Mouse (Mus musculus) megakaryocyte, embryonic 14.5 days (primary cell): ENCODE results near the gene Slc16a1. TPM values are rescaled to one million over a fixed set of nuclear protein-coding genes. Genes with fewer than 3 reads are reported as not detected.

ENCODE experiments used
- H3K27me3 ChIP-seq: replicated peaks from 2 replicates; pipeline ENCODE3; 2012; ENCODE audit warnings: inconsistent platforms
- H3K36me3 ChIP-seq: replicated peaks from 2 replicates; pipeline ENCODE3; 2012; ENCODE audit warnings: low read length, inconsistent platforms, mixed read lengths
- H3K4me1 ChIP-seq: 2 replicates; pipeline ENCODE4 v1.6.1; 2012; ENCODE audit warnings: inconsistent platforms
- H3K4me3 ChIP-seq: replicated peaks from 2 replicates; pipeline ENCODE3; 2012; ENCODE audit warnings: moderate library complexity, mild to moderate bottlenecking, inconsistent platforms
- H3K9me3 ChIP-seq: 2 replicates; pipeline ENCODE4 v1.6.1; 2012; ENCODE audit warnings: inconsistent platforms
- FLI1 ChIP-seq: IDR thresholded peaks from 2 replicates; pipeline ENCODE4 v1.6.1; 2012; ENCODE audit warnings: low read length, inconsistent platforms, mixed read lengths
- GATA1 ChIP-seq: IDR thresholded peaks from 3 replicates; pipeline ENCODE4 v1.6.1; 2012; ENCODE audit warnings: mixed read lengths, low read length, inconsistent platforms, borderline replicate concordance
- polyA plus RNA-seq: library from polyadenylated mRNA; stranded (reverse); fragments of >175 nt; gene quantifications from 2 replicates; pipeline ENCODE4 v1.2.3, GENCODE M21; 2012; ENCODE audit warnings: low replicate concordance; ENCODE audit not compliant: insufficient read depth

Gene Slc16a1
- polyA plus RNA-seq, 1 experiment: 8.0 TPM

DNA sequence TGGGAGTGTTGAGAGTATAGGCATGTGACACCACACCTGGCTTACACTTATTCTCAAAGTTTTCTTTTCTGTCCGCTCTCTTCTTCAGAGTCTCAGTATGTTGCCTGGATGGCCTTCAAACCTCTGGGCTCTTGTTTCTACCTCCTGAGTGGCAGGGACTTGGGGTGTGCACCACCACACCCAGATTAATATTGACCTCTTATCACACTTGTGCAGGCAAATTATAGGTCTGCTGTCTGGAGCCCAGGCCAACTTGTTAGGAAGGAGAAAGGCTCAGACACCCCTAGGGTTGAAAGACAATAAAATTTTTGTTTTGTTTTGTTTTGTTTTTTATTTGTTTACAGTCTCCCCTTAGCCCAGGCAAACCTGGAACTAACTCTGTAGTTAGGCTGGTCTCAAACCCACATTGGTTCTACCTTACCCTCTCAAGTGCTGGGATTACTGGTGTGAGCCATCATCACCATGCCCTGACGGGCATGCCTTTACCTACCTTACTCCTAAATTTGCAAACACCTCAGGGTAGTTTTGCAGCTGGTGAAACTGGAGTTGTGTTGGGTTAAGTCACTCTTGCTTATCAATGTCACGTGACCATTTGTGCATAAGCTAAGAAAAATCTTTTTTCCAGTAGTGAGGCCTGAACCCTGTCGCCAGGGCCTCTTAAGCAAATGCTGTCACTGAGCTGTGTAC, 35.3 kb downstream of the Slc16a1 start:
- H3K4me1 ChIP-seq: peaks cover 69% of the 10 kb centered on the region

DNA sequence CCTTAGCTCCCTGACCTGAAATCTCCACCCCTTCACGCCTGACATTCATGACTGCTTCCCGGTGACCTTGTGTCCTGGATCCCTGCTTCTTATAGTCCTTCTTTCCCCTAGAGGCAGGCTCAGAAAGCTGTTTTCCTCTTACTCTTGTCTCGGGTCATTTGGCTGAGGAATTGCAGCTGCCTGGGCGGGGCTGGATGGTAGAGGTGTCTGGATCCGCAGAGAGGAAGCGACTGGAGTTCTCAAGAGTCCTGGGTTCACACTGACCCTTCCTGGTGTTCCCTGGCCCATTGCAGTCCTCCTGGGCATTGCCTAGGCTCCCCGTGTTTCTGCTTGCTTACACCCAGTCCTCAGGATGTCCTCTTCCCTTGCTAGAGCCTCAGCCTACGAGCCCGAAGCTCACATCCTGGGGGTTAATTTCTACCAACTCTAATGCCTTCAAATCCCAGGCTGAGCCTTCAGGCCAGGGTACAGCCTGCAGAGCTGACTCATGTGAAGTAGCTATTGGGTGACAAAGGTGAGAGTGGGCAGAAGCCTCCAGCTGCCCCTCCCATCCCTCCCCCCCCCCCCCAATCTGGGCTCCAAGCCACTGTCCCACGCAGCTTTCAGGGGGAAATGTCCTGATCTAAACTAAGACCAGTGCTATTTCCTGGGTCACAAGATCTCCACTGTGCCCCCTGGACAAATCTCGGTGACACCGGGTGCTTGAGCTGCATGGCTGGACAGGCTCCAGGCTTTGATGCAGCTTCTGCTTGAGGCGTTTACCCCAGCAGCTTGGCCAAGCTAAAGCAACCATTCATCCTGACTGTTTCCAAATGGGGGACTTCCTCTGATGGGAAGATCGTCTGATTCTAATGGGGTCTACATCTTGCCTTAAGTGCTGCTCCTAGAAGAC, 36.1 kb downstream of the Slc16a1 start:
- Histone ChIP-seq H3K27me3 (no peaks in the 10 kb centered on the region), H3K4me1 (peaks cover 65% of the 10 kb centered on the region), H3K9me3 (peaks cover 8% of the 10 kb centered on the region), H3K4me3 (peak overlapping the region; percentile 91), H3K36me3 (no peaks in the 10 kb centered on the region)
- TF ChIP-seq FLI1 (no peak), GATA1 (no peak)

More for the DNA sequence above, 35.3 kb downstream of the Slc16a1 start:
- H3K36me3 ChIP-seq: no peaks in the 10 kb centered on the region
- TF ChIP-seq GATA1 (no peak), FLI1 (no peak)
- H3K27me3 ChIP-seq: no peaks in the 10 kb centered on the region
- H3K9me3 ChIP-seq: peaks cover under 1% of the 10 kb centered on the region; the same call in 1 of the 2 replicates
- no peak overlapping the region for H3K4me3 ChIP-seq

DNA sequence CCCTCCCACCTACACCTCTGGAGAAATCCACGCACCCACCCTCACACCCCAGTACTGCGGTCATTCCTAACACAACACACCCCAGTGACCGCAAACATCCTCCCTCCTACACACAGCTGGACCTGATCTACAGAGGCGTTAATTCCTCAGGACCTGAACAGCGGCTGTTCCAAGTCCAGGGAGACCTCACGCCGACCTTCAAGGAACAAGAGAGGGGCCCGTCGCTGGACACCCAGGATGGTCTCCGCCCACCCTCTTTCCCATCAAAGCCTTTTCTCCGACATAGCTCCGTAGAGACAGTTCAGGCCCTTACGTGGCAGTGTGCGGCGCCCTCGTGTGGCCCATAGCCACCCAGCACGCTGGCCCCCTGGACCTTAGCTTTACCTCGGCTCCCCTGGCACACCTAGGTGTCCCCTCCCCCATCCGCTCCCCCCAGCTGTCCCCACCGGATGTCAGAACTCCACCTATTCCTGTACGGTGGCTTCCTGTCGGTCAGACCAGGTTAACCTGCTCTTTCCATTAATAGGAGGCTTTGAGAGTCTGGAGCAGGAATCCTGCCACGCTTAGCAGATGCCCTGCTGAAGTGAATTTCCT, 36.9 kb downstream of the Slc16a1 start:
- TF ChIP-seq GATA1 (no peak), FLI1 (no peak)
- no peaks in the 10 kb centered on the region for H3K36me3 ChIP-seq
- H3K27me3 ChIP-seq: no peaks in the 10 kb centered on the region
- H3K4me1 ChIP-seq: peaks cover 57% of the 10 kb centered on the region
- peak overlapping the region; percentile 91 for H3K4me3 ChIP-seq
- peaks cover 14% of the 10 kb centered on the region for H3K9me3 ChIP-seq

DNA sequence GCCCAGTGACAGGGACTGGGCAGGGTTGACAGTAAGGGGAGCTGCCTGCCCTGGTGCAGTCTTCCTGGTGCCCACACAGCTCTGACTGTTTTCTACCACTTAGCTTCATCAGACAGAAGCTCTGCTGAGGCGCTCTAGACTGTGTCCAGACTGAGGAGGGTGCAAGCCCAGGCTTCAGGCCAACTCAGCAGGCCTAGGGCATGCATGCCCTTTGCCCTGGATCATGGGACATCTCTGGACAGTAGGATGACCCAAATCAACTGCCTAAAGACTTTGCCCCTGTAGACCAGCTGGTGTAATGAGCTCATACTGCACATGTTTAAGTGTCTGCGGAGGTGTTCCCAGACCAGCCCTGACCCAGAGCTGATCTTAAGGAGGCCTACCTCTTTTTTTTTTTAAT, 39.3 kb downstream of the Slc16a1 start:
- Histone ChIP-seq H3K4me1 (peaks cover 34% of the 10 kb centered on the region), H3K36me3 (no peaks in the 10 kb centered on the region), H3K4me3 (no peak overlapping the region), H3K9me3 (peaks cover 19% of the 10 kb centered on the region), H3K27me3 (peaks cover 2% of the 10 kb centered on the region)
- no peak for TF ChIP-seq GATA1
- TF ChIP-seq FLI1: no peak

DNA sequence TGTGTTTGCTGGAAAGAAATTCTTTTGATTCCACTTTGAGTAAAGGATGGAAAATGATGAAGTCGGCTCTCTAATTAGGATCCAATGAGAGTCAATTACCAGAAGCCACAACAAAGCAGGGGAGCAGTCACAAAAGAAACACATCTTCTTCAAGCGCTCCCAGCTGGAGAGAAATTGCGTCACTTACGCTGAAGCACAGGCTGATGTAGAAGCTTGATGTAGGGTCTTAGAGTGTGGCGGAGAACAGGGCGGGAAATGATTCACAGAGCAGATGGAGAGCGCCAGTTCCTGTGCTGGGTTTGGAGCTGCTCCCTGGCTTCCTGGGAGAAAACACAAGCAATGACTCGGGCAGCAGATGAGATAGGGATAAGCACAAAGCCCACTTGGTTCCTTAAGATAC, 40.4 kb downstream of the Slc16a1 start:
- TF ChIP-seq FLI1 (no peak), GATA1 (no peak)
- Histone ChIP-seq H3K4me1 (peaks cover 30% of the 10 kb centered on the region), H3K9me3 (peaks cover 19% of the 10 kb centered on the region), H3K36me3 (no peaks in the 10 kb centered on the region), H3K27me3 (peaks cover 2% of the 10 kb centered on the region), H3K4me3 (no peak overlapping the region)

DNA sequence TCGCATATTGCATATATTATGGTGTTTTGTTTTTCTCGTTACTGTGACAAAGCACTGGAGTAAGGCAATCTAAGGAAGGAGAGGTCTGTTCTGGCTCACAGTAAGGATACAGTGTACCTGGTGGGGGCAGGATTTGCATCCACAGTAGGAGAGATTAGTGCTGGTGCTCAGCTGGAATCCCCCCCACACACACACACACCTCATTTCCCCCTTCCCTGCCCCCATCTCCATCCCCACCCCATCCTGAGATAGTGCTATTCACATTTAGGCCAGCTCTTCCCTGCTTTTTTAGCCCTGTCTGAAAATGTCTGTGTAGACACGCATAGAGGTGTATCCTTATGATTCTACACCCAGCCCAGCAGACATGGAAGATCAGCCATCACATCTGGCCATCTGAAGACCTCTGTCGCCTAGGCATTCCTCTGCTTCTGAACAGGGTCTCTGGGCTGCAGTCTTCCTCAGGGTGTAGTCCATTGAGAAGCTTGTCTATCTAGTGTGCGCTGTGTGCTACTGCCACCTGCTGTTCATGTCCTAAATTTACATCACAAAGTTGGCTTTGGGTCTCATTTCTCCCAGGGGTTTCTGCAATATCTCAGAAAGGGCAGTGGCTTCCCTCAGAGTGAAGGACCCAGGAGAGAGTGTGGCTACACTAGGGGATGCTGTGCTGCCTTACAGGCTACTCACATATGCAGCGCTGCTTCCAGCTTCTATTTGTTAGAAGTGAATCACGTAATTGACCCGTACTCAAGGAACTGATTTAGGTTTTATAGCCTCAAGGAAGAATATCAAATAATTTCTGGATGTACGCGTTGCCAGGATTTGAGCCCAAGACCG, 44.4 kb downstream of the Slc16a1 start:
- Histone ChIP-seq H3K36me3 (no peaks in the 10 kb centered on the region), H3K4me1 (peaks cover 5% of the 10 kb centered on the region), H3K4me3 (no peak overlapping the region), H3K27me3 (peaks cover 3% of the 10 kb centered on the region), H3K9me3 (peaks cover 21% of the 10 kb centered on the region)
- TF ChIP-seq GATA1 (no peak), FLI1 (no peak)

DNA sequence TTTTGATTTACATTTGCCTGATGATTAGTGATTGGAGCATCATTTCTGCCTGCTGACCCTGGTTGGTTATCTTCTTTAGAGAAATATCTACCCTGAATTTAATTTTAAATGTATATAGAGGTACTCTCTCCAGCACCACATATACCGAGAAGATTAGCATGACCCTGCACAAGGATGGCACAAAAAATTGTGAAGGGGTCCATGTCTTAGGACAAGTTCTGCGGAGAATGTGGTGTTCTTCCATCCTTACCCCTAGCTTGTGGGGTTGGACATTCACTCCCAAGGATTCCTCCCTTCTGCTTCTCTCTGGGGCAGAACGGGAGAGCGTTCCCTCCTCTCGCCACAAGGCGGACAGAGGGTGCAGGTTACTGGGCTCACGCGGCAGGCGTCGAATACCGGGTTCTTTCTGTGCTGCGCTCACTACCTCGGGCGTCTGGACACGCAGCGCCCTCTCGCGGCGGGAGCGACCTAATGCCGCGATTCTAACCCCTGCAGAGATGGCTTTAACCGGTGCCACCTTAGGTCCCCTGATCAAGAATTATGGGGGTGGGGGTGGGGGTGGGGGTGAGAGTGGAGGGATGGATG, 62.4 kb downstream of the Slc16a1 start:
- H3K27me3 ChIP-seq: peaks cover 10% of the 10 kb centered on the region
- TF ChIP-seq GATA1 (no peak), FLI1 (no peak)
- peaks cover 13% of the 10 kb centered on the region for H3K4me1 ChIP-seq
- peaks cover 9% of the 10 kb centered on the region for H3K9me3 ChIP-seq
- peak overlapping the region; percentile 69 for H3K4me3 ChIP-seq
- no peaks in the 10 kb centered on the region for H3K36me3 ChIP-seq

DNA sequence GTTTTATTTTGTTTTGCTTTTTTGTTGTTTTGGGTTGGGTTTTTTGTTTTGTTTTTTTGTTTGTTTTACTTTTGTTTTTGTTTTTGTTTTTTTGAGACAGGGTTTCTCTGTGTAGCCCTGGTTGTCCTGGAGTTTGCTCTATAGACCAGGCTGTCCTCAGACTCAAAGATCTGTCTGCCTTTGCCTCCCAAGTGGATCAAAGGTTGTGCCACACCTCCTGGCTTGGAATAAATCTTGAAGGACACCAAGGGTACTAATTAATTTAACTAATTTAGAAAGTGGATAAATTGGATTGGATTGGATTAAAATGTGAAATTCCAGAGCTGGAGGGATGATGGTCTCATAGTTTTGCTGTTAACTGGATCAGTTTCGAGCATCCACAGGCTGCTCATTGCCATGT, 63.3 kb downstream of the Slc16a1 start:
- Histone ChIP-seq H3K36me3 (no peaks in the 10 kb centered on the region), H3K4me1 (peaks cover 16% of the 10 kb centered on the region), H3K9me3 (peaks cover 9% of the 10 kb centered on the region), H3K4me3 (no peak overlapping the region), H3K27me3 (peaks cover 10% of the 10 kb centered on the region)
- TF ChIP-seq GATA1 (no peak), FLI1 (no peak)

DNA sequence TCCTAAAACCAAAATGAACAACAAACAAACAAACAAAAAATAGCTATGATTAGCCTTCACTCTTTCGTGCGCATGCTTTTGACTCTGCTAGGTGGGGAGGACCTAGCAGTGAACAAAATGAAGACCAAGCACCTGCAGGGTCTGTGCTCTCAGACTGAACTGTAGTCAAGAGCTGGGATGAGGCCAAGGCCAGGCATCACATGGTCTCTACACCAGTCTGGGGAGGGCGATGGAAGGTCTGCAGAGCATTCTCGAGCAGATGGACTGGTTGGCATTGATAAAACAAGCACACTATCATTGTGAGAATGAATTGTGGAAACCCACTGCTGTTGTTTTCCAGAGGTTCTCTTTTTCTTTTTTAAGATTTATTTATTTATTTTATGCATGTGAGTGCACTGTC, 65.5 kb downstream of the Slc16a1 start:
- Histone ChIP-seq H3K9me3 (peaks cover 15% of the 10 kb centered on the region), H3K27me3 (peaks cover 10% of the 10 kb centered on the region), H3K36me3 (no peaks in the 10 kb centered on the region), H3K4me1 (peaks cover 28% of the 10 kb centered on the region), H3K4me3 (no peak overlapping the region)
- no peak for TF ChIP-seq GATA1
- no peak for TF ChIP-seq FLI1
